Mouse (Mus musculus): Measurements from ENCODE around the gene Kank4.
A peak's percentile ranks its signal among the peaks of the same experiment; 100 is the strongest.
"Not testable (repeated sequence)": the region's sequence is repeated elsewhere in the genome, so short reads cannot be mapped to it uniquely, and the experiment has no call there.

The Kank4 gene

GRCm38 (mm10) chr4:98834782-98835181 is 17.4 kb upstream of the Kank4 start:
- no peak for DNase-seq (ENCODE audit: extremely low read depth, insufficient read length, low spot score)

- DNase-seq (ENCODE audit: extremely low read depth, insufficient read length, low spot score): no peak
Observed at GRCm38 (mm10) chr4:98831726-98832125, 14.4 kb upstream of the Kank4 start.

- DNase-seq (ENCODE audit: extremely low read depth, insufficient read length, low spot score): no peak
Observed at GRCm38 (mm10) chr4:98826701-98827100, 9.4 kb upstream of the Kank4 start.

- not testable (repeated sequence) for DNase-seq (ENCODE audit: extremely low read depth, insufficient read length, low spot score)
Observed at GRCm38 (mm10) chr4:98823740-98824139, 6.4 kb upstream of the Kank4 start, which contains the start of gene I0C0044D17Rik. I0C0044D17Rik (minus strand) TSS chr4:98823840.

- no peak for DNase-seq (ENCODE audit: extremely low read depth, insufficient read length, low spot score)
Observed at GRCm38 (mm10) chr4:98823047-98823446, 5.7 kb upstream of the Kank4 start.

GRCm38 (mm10) chr4:98822478-98822877 is 5.1 kb upstream of the Kank4 start:
- no peak for DNase-seq (ENCODE audit: extremely low read depth, insufficient read length, low spot score)

GRCm38 (mm10) chr4:98819216-98819755 is 1.9 kb upstream of the Kank4 start:
- DNase-seq (ENCODE audit: extremely low read depth, insufficient read length, low spot score): peak; percentile 42

GRCm38 (mm10) chr4:98816807-98817183 is 542 bp downstream of the Kank4 start:
- DNase-seq (ENCODE audit: extremely low read depth, insufficient read length, low spot score): no peak

- no peak for DNase-seq (ENCODE audit: extremely low read depth, insufficient read length, low spot score)
Observed at GRCm38 (mm10) chr4:98806306-98806705, 11.0 kb downstream of the Kank4 start.

GRCm38 (mm10) chr4:98805291-98806048 is 11.9 kb downstream of the Kank4 start:
- no peak for DNase-seq (ENCODE audit: extremely low read depth, insufficient read length, low spot score)

- DNase-seq (ENCODE audit: extremely low read depth, insufficient read length, low spot score): no peak
Observed at GRCm38 (mm10) chr4:98804476-98805134, 12.7 kb downstream of the Kank4 start.

GRCm38 (mm10) chr4:98801775-98802174 is 15.6 kb downstream of the Kank4 start:
- no peak for DNase-seq (ENCODE audit: extremely low read depth, insufficient read length, low spot score)

- DNase-seq (ENCODE audit: extremely low read depth, insufficient read length, low spot score): no peak
Observed at GRCm38 (mm10) chr4:98800824-98801223, 16.5 kb downstream of the Kank4 start.

- no peak for DNase-seq (ENCODE audit: extremely low read depth, insufficient read length, low spot score)
Observed at GRCm38 (mm10) chr4:98796591-98797341, 20.6 kb downstream of the Kank4 start.

- no peak for DNase-seq (ENCODE audit: extremely low read depth, insufficient read length, low spot score)
Observed at GRCm38 (mm10) chr4:98795241-98795640, 22.1 kb downstream of the Kank4 start.

GRCm38 (mm10) chr4:98793486-98793885 is 23.9 kb downstream of the Kank4 start:
- peak; percentile 77 for DNase-seq (ENCODE audit: extremely low read depth, insufficient read length, low spot score)

- no peak for DNase-seq (ENCODE audit: extremely low read depth, insufficient read length, low spot score)
Observed at GRCm38 (mm10) chr4:98790721-98791120, 26.6 kb downstream of the Kank4 start.

- no peak for DNase-seq (ENCODE audit: extremely low read depth, insufficient read length, low spot score)
Observed at GRCm38 (mm10) chr4:98789861-98790311, 27.5 kb downstream of the Kank4 start.

GRCm38 (mm10) chr4:98789133-98789765 is 28.1 kb downstream of the Kank4 start:
- no peak for DNase-seq (ENCODE audit: extremely low read depth, insufficient read length, low spot score)

GRCm38 (mm10) chr4:98786281-98786680 is 31.1 kb downstream of the Kank4 start:
- no peak for DNase-seq (ENCODE audit: extremely low read depth, insufficient read length, low spot score)

- no peak for DNase-seq (ENCODE audit: extremely low read depth, insufficient read length, low spot score)
Observed at GRCm38 (mm10) chr4:98785851-98786250, 31.5 kb downstream of the Kank4 start.

All from 3134 (cell line).